Mouse (Mus musculus): ENCODE measurements around the gene Gramd2.
"Not testable (repeated sequence)": the region's sequence is repeated elsewhere in the genome, so short reads cannot be mapped to it uniquely, and the experiment has no call there.

Gramd2 gene

GRCm38 (mm10) chr9:59721144-59721543 is 41.2 kb downstream of the Gramd2 start:
- no peak for DNase-seq (ENCODE audit: low spot score in 2 of 2)

DNA sequence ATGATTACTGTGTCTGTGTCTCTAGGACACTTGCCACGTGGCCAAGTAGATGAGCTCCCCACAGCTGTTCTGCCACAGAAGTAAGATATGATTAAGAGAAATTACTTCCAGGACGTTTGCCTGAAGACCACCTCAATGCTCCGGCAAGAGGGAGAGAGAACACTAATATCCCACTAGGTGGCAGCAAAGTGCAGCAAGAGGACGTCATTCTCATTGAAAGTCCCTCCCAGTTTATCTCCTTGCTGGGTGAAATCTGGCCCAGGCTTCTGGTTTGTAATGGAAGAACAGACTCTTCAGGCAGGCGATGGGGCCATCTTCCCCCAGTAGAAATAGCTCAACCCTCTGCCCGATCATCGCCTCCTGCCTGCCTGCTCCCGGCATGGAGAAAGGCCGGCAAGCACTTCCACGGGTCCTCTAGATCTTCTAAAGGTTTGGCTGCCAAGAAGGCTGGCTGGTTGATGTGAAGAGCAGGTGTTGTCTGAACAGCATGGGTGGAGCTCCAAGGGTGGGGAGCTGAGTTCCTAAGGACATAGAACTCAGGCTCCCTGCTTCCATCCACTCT is 43.2 kb downstream of the Gramd2 start:
- DNase-seq (ENCODE audit: low spot score in 2 of 2) = peak; percentile 39 to 59

- DNase-seq (ENCODE audit: low spot score in 2 of 2) = peak; percentile 18 to 23
Measured at GRCm38 (mm10) chr9:59723791-59724442, 44.0 kb downstream of the Gramd2 start.

DNA sequence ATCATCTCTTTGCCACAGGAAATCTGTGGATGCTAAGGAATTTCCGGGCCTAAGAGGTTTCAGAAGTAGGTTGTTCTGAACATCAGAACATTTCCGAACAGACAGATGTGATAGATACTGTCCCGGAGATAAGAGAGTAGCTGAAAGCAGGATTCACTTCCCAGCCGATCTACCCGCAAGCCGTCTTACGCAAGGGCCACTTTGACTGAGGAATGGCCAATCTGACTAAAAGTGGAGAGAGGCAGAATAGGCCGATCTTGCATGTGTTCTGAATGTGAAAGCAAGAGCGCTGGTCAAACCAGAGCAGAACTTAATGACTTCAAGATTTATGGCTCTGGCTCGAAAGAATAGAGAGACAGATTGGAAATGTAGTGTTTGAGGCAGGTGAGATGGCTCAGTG is 45.6 kb downstream of the Gramd2 start:
- no peak for DNase-seq (ENCODE audit: low spot score in 2 of 2)

GRCm38 (mm10) chr9:59727569-59728286 is 47.8 kb downstream of the Gramd2 start:
- no peak for DNase-seq (ENCODE audit: low spot score in 2 of 2)

- no peak for DNase-seq (ENCODE audit: low spot score in 2 of 2)
Measured at GRCm38 (mm10) chr9:59731136-59731535, 51.2 kb downstream of the Gramd2 start.

GRCm38 (mm10) chr9:59733075-59733474 is 53.1 kb downstream of the Gramd2 start:
- DNase-seq (ENCODE audit: low spot score in 2 of 2) = no peak

- DNase-seq (ENCODE audit: low spot score in 2 of 2) = no peak
Measured at GRCm38 (mm10) chr9:59735394-59735793, 55.5 kb downstream of the Gramd2 start.

DNA sequence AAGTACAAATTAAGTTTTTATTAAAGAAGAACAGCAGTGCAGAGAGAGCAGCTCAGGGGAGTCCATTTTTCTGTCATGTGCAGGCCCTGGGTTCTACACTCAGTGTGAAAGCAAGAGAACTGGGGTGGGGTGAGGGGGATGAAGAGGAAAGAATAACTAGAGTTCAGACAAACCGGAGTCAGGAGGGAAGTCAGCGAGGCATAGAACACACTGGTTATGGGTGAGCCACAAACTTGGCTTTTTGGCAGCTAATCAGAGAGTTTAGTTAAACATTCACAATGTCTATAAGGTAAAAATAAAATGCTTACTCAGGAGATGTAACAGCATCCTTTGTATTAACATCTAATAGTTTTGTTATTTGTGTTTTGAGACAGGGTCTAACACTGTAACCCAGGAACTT is 60.6 kb downstream of the Gramd2 start:
- DNase-seq (ENCODE audit: low spot score in 2 of 2) = no peak

GRCm38 (mm10) chr9:59743903-59744302 is 64.0 kb downstream of the Gramd2 start:
- no peak for DNase-seq (ENCODE audit: low spot score in 2 of 2)

- no peak for DNase-seq (ENCODE audit: low spot score in 2 of 2)
Measured at GRCm38 (mm10) chr9:59748387-59748786, 68.4 kb downstream of the Gramd2 start.

- DNase-seq (ENCODE audit: low spot score in 2 of 2) = no peak
Measured at GRCm38 (mm10) chr9:59748969-59749368, 69.0 kb downstream of the Gramd2 start.

DNA sequence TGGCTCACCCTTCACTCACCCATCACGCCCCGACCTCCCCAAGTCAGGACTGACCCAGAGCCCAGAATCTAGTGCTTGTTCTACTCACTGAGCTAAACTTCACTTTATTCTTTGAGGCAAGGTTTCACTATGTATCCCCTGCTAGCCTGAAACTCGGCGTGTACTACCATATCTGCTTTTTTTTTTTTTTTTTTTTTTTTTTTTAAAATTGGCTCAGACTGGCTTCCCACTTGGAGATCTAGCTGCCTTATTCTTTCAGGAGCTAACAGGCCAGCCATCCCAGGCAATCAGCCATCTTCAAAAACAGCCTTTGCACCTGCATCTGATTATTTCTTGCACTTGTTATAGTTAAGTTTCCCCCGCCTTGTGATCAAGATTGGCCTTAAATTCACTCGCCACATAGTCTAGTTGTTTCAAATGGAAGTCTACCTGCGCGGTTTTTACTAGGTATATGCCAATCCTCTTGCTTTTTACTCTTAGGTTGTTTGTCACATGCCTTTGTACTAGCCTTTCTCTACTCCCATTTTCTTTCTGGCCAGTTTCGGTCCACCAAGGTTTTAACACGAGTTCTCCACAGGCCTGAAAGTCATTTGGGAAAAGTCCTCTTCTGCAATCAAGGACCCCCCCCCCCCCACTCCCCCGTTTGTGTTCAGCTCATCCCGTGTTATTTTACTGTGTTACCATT is 69.8 kb downstream of the Gramd2 start:
- DNase-seq (ENCODE audit: low spot score in 2 of 2) = no peak

DNA sequence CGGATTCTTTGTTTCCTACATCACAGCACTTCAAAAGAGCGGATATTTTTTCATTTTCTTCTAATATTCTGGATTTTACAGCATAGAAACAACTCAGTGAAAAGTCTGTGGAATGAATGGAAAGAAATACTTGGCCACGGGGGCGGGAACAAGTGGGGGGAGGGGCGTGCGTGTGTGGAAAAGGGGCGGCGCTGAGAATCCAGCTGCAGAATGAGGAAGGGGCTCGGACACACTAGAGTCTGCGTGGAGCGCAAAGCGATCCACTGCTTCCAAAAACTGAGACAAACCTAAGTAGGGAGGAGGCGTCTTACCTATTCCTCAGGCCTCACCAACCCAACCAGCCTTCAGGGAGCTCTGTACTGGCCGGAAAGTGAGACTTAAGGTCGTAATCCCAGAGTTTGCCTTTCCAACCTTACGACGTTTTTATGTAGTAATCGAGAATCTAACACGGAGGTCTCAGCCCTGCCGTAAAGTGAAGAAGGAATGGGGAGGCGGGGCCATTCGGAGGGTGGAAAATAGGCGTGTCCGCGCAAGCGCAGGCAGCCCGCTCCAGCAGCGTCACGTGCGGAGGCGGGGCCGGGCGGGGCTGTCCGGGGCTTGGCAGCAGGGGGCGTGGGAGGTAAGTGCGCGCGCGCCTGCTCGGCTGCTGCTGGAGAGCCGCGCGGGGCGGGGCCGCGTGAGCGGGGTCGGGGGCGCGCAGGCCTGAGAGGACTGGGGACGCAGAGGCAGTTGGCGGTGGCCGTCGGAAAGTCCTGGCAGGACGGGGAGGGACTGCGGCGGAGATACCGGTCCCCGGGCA is 70.5 kb downstream of the Gramd2 start, which contains the start of the genes Senp8 and Myo9a:
Gene Senp8 (minus strand): TSS at position 444 of the 799 bp plus-strand sequence.
Gene Myo9a (plus strand): TSS at position 630 of the 799 bp plus-strand sequence.
- DNase-seq (ENCODE audit: low spot score in 2 of 2) = peak; percentile 98 to 99

GRCm38 (mm10) chr9:59751066-59751581 is 71.2 kb downstream of the Gramd2 start:
- DNase-seq (ENCODE audit: low spot score in 2 of 2) = peak; percentile 66 to 67

- no peak for DNase-seq (ENCODE audit: low spot score in 2 of 2)
Measured at GRCm38 (mm10) chr9:59751966-59752365, 72.0 kb downstream of the Gramd2 start.

GRCm38 (mm10) chr9:59755199-59755598 is 75.3 kb downstream of the Gramd2 start:
- DNase-seq (ENCODE audit: low spot score in 2 of 2) = no peak

DNA sequence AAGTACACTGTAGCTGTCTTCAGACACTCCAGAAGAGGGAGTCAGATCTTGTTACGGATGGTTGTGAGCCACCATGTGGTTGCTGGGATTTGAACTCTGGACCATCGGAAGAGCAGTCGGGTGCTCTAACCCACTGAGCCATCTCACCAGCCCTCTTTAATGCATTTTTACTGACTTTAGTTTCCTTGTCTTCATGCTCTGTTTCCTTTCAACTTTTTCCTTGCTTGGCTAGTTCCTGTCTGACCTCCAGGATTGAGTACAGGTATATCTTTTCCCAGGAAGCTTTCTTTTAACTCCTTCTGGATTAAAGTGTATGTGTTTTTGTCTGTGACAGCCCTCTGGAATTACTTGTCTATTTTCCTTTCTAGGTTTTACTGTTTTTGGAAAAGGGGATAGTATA is 77.1 kb downstream of the Gramd2 start:
- DNase-seq (ENCODE audit: low spot score in 2 of 2) = not testable (repeated sequence)

DNA sequence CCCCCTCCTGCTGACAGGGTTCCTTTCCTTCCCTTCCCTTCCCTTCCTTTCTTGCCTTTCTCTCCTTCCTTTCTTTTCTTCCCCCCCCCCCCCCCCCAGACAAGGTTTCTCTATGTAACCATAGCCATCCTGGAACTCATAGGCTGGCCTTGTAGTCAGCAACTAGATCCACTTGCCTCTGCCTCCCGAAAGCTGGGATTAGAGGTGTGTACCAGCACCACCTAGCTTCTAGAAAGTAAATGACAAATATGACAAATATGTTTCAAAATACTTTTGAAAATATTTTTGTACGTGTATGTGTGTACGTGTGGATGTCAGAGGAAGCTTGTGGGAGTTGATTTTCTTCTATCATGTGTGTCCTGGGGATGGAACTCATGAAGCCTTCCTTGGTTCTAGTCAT is 80.6 kb downstream of the Gramd2 start:
- no peak for DNase-seq (ENCODE audit: low spot score in 2 of 2)

- not testable (repeated sequence) for DNase-seq (ENCODE audit: low spot score in 2 of 2)
Measured at GRCm38 (mm10) chr9:59766966-59767461, 87.1 kb downstream of the Gramd2 start.
